Mouse (Mus musculus) gastrocnemius, adult 18-20 months (tissue): Measurements from ENCODE around the gene Tmco1. TPM values are rescaled to one million over a fixed set of nuclear protein-coding genes. Genes with fewer than 3 reads are reported as not detected.

Experiments used
- DNase-seq: peaks from one replicate; pipeline ENCODE4 v3.0.0; 2021; ENCODE audit warnings: low spot score
- long read RNA-seq, 2 experiments: library from polyadenylated mRNA; stranded (forward); transcript quantifications; one replicate each; pipeline ENCODE4 v2.0.0; 2021
- total RNA-seq, 2 experiments: library from RNA; stranded (reverse); gene quantifications; 2 replicates each; pipeline ENCODE4 v1.2.3; 2021

Gene Tmco1
- total RNA-seq = 10 to 100 TPM; 35.2 to 39.3 TPM
- long read RNA-seq, experiment 1, transcript Tmco1-204 (7 exons, 1,573 nt) = major isoform, 41 of 44 reads
- long read RNA-seq, experiment 1, partial matches to known transcripts = 0 of 44 reads
- long read RNA-seq, experiment 1, other reads (novel, unspliced or antisense) = 3 of 44 reads
- long read RNA-seq, experiment 2, transcript Tmco1-204 (7 exons, 1,573 nt) = major isoform, 23 of 24 reads
- long read RNA-seq, experiment 2, partial matches to known transcripts = 0 of 24 reads
- long read RNA-seq, experiment 2, other reads (novel, unspliced or antisense) = 1 of 24 reads

DNA sequence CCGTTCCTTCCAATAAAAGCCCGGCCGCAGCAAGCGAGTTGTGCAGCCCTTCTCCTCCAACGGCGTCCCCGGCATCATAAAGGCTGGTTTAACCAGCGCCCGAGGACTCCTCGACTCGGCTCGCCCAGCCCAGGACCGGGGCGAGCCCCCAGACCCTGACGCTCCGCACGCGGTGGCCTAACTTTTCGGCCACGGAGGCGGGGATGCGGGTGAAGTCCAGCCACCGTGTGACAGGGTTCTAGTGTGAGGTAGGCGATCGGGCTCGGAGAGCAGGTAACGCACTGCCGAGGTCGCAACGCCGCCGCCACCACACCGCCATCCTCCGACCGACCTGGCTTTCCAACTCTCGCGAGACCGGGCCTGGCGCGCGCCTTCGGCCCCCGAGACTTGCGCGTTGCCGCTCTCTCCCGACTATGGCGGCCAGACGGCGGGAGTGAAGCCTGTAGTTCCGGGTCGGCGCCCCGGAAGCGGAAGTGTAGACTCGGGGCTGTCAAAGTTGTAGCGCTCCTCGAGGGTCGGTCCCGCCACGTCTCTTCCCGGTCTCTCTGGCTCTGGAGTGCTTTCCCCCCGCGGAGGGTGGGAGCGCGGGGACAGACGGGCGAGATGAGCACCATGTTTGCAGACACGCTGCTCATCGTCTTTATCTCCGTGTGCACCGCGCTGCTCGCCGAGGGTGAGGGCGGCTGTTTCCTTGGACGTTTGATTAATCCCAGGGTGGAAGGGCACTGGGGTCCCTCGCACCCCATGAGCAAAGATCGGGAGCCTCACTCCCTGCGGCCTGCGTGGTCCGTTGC lies at the start of gene Tmco1:
Tmco1 (plus strand) TSS at position 118 of the 794 bp plus-strand sequence.
- peak; percentile 97 for DNase-seq

DNA sequence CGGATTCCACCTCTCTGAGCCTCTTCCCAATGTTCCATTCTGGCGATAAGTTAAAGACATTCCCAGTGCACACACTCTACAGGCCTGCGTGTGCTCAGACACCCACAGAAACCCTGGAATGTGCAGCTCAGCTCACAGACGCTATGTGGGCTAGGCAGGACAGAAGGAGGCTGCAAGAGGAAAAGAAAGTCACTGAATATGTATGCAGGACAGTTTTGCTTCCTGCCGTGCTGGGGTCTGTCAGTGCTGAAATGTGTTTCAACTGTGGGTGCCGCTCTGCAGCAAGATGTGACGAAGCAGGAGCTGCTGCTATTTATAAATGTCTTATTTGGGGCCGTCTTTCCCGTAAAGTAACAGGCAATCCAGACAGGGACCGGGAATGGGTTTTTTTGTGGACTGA lies 48.5 kb upstream of the Tmco1 start:
- no peak for DNase-seq

DNA sequence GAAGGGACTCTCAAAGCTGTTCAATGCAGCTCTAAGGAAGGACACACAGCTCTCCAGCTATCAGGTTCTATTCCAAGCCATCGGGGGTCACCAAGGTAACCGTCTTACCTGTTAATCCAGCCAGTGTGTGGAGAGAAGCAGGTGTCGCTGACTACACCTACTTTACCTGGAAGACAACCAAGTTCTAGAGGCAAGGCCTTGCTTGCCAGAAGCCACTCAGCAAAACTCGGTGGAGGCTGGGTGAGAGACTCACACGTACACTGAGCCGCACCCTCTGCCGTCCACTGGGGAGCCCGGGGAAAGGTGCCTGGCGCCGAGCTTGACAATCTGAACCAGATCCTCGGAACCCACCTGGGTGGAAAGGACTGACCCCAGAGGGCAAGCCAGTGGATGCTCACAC lies 46.4 kb upstream of the Tmco1 start:
- no peak for DNase-seq

- no peak for DNase-seq
These were observed 45.6 kb upstream of the Tmco1 start for GRCm38 (mm10) chr1:167262489-167263041.

DNA sequence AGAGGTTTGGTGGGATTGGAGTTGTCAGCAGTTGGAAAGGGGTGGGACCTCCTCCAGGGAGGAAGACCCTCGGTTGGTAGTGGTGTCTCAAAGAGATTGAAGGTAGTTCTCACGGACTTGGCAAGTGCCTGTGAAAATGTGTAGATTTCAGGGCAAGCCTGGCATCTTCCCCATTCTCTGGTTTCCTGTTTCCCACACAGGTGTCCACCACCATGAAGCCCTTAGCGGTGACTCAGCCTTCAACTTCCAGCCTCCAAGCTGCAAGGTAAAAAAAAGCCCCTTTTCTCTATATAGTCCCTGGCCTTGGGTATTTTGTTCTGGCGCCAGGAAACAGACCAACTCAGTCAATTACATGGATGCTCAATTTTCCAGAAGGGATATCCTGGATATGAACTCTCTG lies 42.8 kb upstream of the Tmco1 start:
- DNase-seq = no peak

DNA sequence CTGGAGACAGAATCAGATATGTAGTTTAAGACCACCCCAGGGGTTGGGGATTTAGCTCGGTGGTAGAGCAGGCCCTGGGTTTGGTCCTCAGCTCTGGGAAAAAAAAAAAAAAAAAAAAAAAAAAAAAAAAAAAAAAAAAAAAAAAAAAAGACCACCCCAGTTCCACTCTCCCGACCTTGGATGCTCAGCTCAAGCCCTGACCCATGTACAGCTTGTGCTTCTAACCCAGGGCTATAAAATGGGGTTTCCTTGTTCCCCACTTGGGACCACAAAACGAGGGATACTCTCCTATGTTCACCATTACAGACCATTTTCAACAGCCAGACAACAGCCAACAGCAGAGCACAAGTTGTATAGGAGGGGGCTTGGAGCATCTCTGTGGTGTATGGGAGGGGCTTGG lies 41.5 kb upstream of the Tmco1 start:
- DNase-seq = no peak

DNA sequence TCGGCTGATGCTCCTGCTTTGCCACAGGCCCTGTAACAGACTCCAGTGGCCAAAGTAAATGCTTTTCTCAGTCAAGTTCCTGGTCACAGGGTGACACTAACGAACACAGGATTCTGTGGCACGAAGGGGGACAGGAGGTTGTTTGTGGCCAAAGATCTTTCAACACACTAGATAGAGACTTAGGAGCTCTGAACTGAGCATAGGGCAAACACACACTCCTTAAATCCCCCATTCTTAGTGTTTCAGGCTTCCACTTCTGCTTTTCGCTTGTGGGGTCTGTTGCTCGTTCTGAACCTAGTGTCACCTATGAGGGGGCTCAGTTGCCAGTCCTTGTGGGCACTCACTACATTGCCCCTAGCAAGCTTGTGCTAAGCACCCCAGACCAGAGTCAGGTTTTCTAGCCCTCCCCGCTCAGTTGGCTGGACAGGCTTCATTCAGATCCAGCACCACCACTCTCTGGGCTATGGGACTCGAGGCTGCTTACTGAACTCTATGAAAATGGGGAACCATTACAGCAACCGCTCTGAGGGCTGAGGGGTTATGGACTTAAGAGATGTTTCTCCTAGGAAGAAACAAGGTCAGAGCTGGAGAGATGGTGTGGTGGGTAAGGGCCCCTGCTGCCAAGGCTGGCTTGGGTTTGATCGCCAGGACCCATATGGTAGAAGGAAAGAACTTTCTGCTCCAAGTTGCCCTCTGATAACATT lies 39.7 kb upstream of the Tmco1 start:
- DNase-seq = no peak

GRCm38 (mm10) chr1:167269350-167269811 lies 38.8 kb upstream of the Tmco1 start:
- DNase-seq = peak; percentile 16

DNA sequence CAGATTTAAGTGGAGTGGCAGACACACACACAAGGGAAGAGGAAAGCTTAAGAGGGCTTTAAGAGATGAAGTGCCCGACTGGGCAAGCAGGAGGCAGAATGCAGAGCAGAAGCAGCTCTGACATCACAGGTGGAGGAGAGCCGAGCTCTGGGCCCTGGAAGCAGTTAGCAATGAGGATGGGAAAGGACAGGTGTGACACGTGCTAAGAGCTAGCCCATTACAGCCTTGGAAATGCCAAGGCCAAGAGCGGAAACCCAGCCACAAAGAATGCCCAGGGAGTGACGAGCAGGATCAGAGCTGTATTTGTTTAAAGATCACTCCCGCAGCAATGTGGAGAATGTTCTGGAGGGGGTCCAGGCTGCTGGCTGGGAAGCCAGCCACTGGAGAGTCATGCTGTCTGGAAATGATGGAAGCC lies 38.3 kb upstream of the Tmco1 start:
- peak; percentile 83 for DNase-seq

GRCm38 (mm10) chr1:167270342-167271111 lies 37.7 kb upstream of the Tmco1 start:
- no peak for DNase-seq

- no peak for DNase-seq
These were observed 36.9 kb upstream of the Tmco1 start for GRCm38 (mm10) chr1:167271304-167271703.

DNA sequence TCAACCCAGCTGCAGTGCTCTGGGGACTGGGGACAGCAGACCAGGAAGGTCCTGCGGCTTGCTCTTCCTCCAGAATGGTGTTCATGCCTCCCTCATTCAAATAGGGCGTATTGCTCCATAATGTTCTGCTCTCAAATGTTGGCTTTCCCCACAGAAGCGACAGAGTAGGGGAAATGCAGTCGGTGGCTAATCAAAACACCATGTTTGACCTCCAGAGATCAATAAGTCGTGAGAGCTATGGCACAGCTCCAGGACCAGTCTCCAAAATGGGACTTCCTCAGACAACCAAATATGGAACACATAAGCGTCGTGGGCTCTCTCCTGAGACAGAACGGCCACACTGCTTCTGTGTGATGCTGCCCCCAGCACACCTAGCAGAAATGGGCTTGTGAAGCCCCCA lies 36.3 kb upstream of the Tmco1 start:
- DNase-seq = no peak

GRCm38 (mm10) chr1:167273380-167274163 lies 34.6 kb upstream of the Tmco1 start:
- no peak for DNase-seq

- no peak for DNase-seq
These were observed 33.4 kb upstream of the Tmco1 start for GRCm38 (mm10) chr1:167274646-167275390.

GRCm38 (mm10) chr1:167278395-167278794 lies 29.8 kb upstream of the Tmco1 start:
- no peak for DNase-seq

- no peak for DNase-seq
These were observed 28.9 kb upstream of the Tmco1 start for GRCm38 (mm10) chr1:167279160-167279715.

DNA sequence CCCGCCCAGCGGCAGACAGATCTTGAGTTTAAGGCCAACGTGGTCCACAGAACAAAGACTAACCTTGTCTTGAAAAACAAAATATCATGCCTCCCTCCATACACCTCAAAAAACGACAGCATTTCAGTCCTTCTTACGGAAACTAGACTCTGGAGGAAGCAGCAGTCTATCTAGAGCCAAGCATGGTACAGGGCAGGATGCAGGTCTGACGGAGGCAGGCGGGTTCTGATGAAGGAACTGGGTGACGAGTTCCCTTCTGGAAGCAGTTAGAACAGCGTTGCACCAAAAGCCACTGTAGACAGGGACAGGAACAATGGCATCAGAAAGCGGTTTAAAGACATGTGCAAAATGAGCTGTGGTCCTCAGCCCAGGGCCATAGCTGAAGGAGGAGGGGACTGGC lies 28.1 kb upstream of the Tmco1 start:
- no peak for DNase-seq

- DNase-seq = no peak
These were observed 26.1 kb upstream of the Tmco1 start for GRCm38 (mm10) chr1:167282112-167282511.

DNA sequence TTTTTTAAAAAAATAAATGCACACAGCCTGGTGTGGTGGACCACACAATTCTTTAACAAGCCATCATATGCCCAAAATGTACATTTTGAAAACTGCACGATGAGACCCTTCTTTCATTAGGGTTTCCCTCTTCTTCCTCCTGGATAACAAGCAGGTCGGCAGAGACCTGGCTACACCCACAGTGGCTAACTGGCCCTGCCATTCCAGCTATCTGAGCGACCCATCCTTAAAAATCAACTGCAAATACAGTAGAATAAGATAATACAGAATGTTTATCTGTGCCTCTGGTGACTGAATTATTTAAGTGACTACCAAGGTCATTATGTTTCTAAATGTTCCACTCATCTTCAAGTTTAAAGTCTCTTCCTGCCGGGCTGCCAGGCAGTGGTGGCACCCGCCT lies 25.4 kb upstream of the Tmco1 start:
- DNase-seq = no peak
